9 mouse cellular contexts compared by ENCODE assay signal in the genomic region with DNA sequence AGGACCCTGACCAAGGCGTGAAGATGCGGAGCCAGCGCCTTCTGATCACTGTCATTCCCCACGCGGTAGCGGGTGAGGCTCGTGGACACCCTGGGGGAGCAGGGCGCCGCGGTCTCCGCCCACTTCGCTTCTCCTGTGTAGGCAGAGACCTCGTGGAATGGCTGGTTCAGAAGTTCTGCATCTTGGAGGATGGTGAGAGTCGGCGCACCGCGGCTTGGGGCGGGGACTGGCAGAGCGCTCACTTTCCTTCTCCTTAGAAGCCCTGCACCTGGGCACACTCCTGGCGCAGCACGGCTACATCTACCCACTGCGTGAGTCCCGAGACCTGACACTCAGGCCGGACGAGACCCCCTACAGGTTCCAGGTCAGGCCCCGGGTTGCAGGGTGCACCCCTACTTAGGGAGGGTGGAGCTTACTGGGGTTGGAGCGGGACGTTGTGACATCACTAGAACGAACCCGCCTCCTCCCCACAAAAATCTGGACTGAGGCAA. TPM values are rescaled to one million over a fixed set of nuclear protein-coding genes. Genes with fewer than 3 reads are reported as not detected.
A peak's percentile ranks its signal among the peaks of the same experiment; 100 is the strongest.
DNase-seq lines count a peak whose midpoint lies in the region; ATAC-seq and TF ChIP-seq lines count a peak whose summit lies in the region.
"Had no signal": no experiment of that assay in that cellular context is flagged by ENCODE, and none has a peak within 500 bp of the region (broad histone marks: within the 10 kb centered on the region; RNA-seq: fewer than 3 reads in every experiment).

No protein-coding gene starts in this region.

- TF ChIP-seq CTCF in heart, postnatal 0 days (IDR thresholded peaks at IDR 0.05; ENCODE audit: low read depth): no peak
- no peak for TF ChIP-seq CTCF in olfactory bulb, adult 2 months (IDR thresholded peaks at IDR 0.05; ENCODE audit: insufficient read depth, low read depth, low read length)

- peak overlapping the region; percentile 11; the same call in 1 of the 2 replicates for H3K27ac ChIP-seq in embryonic facial prominence, embryonic 10.5 days (replicated peaks)
- H3K27ac ChIP-seq in heart, postnatal 0 days (ENCODE audit: low read depth): no peak overlapping the region
- no peak overlapping the region for H3K27ac ChIP-seq in olfactory bulb, adult 2 months (ENCODE audit: insufficient read depth, low read depth, low read length)

- no peak for TF ChIP-seq POLR2A in olfactory bulb, adult 2 months (IDR thresholded peaks at IDR 0.05; ENCODE audit: insufficient read depth, low read depth, low read length)

- TF ChIP-seq EP300 in heart, postnatal 0 days (IDR thresholded peaks at IDR 0.05; ENCODE audit: low read depth): no peak

- H3K9me3 ChIP-seq in embryonic facial prominence, embryonic 10.5 days: no peaks in the 10 kb centered on the region
- H3K9me3 ChIP-seq in heart, postnatal 0 days (replicated peaks; ENCODE audit: control insufficient read depth, low read length): no peaks in the 10 kb centered on the region

- H3K4me1 ChIP-seq in embryonic facial prominence, embryonic 10.5 days: peaks cover 41% of the 10 kb centered on the region
- peaks cover 14% of the 10 kb centered on the region for H3K4me1 ChIP-seq in heart, postnatal 0 days (ENCODE audit: control insufficient read depth, insufficient read depth)
- peaks cover 18% of the 10 kb centered on the region for H3K4me1 ChIP-seq in olfactory bulb, adult 2 months (ENCODE audit: control insufficient read depth, insufficient read depth, low read length)

- peak overlapping the region; percentile 61 for H3K4me3 ChIP-seq in embryonic facial prominence, embryonic 10.5 days
- peak overlapping the region; percentile 50 for H3K4me3 ChIP-seq in heart, postnatal 0 days (ENCODE audit: low read depth, low read length)
- H3K4me3 ChIP-seq in olfactory bulb, adult 2 months (ENCODE audit: insufficient read depth, low read depth, low read length): peak overlapping the region; percentile 53

- peak; percentile 43 for DNase-seq in urinary bladder, adult 2 months (ENCODE audit: low spot score)
- no peak for DNase-seq in urinary bladder, postnatal 4 days (ENCODE audit: low spot score in 2 of 2)
- DNase-seq in embryonic facial prominence, embryonic 10.5 days (ENCODE audit: low spot score): peak; percentile 47
- DNase-seq in heart, postnatal 0 days (ENCODE audit: low spot score): no peak
- DNase-seq in layer of hippocampus, adult 18-20 months (ENCODE audit: low spot score in 2 of 2): peak; percentile 44 to 70
- DNase-seq in lung, adult 18-20 months: peak; percentile 53 to 59

- H3K36me3 ChIP-seq in embryonic facial prominence, embryonic 10.5 days (replicated peaks): peaks cover 8% of the 10 kb centered on the region
- H3K36me3 ChIP-seq in heart, postnatal 0 days (replicated peaks; ENCODE audit: control insufficient read depth, insufficient read depth, low read length): no peaks in the 10 kb centered on the region

- 1% methylated on average over 30 of the region's 30 CpGs for WGBS in embryonic facial prominence, embryonic 10.5 days
- WGBS in heart, postnatal 0 days: 1% methylated on average over 30 of the region's 30 CpGs
- WGBS in olfactory bulb, adult 2 months: under 1% methylated on average over 30 of the region's 30 CpGs

- no peak overlapping the region for H3K9ac ChIP-seq in heart, postnatal 0 days (replicated peaks; ENCODE audit: low read depth, low read length)

- peak overlapping the region; percentile 87 for H3K4me2 ChIP-seq in heart, postnatal 0 days (ENCODE audit: low read depth, low read length)

- no peak for ATAC-seq in heart, postnatal 0 days (ENCODE audit: insufficient read depth, low read depth)
- no peak for ATAC-seq in megakaryocyte-erythroid progenitor cell, adult 5-6 weeks (replicated peaks; ENCODE audit: low FRiP score, low TSS enrichment, poor library complexity, severe bottlenecking)

- H3K27me3 ChIP-seq in embryonic facial prominence, embryonic 10.5 days (replicated peaks; ENCODE audit: low read depth, poor library complexity, severe bottlenecking): peaks cover 77% of the 10 kb centered on the region
- H3K27me3 ChIP-seq in heart, postnatal 0 days (ENCODE audit: control insufficient read depth, insufficient read depth, low read length): peaks cover 50% of the 10 kb centered on the region

RNA-seq across cellular contexts. Expression of a gene that starts 0.6 kb away (rescaled TPM):
- polyA plus RNA-seq in urinary bladder, adult 2 months (2012; rRNA removed): 46.4 and 47.9 TPM in 2 replicates
- 1.5 and 4.7 TPM in 2 replicates for polyA plus RNA-seq in embryonic facial prominence, embryonic 10.5 days (2016; fragmentation: Nextera tagmentation; extraction: Ambion mirVana)
- total RNA-seq in heart, postnatal 0 days (2014; rRNA removed; ENCODE audit: low replicate concordance): 1.5 and 6.4 TPM in 2 replicates
- polyA plus RNA-seq in heart, postnatal 0 days (2015; fragmentation: Nextera tagmentation; extraction: Ambion mirVana): 1.2 and 1.5 TPM in 2 replicates
- 10 to 100 TPM; 32.4 to 41.9 TPM for total RNA-seq in layer of hippocampus, adult 18-20 months (2021)
- polyA plus RNA-seq in olfactory bulb, adult 2 months (2012; ENCODE audit: insufficient read depth, insufficient read length, low replicate concordance, missing spikeins): not detected in 2 replicates
- 1.4 TPM in 1 of 2 replicates, not detected in the other for total RNA-seq in megakaryocyte-erythroid progenitor cell, adult 5-6 weeks (2014; fragmentation: Nextera tagmentation)
- total RNA-seq in megakaryocyte-erythroid progenitor cell, adult 5-6 weeks (2017): not detected in 2 replicates

RNA-seq across cellular contexts. Expression of a gene that starts 4.2 kb away (rescaled TPM):
- 7.2 and 12.5 TPM in 2 replicates for polyA plus RNA-seq in urinary bladder, adult 2 months (2012; rRNA removed)
- 8.5 and 13.4 TPM in 2 replicates for polyA plus RNA-seq in embryonic facial prominence, embryonic 10.5 days (2016; fragmentation: Nextera tagmentation; extraction: Ambion mirVana)
- 0.58 and 1.9 TPM in 2 replicates for total RNA-seq in heart, postnatal 0 days (2014; rRNA removed; ENCODE audit: low replicate concordance)
- polyA plus RNA-seq in heart, postnatal 0 days (2015; fragmentation: Nextera tagmentation; extraction: Ambion mirVana): 1.4 TPM in 2 replicates
- total RNA-seq in layer of hippocampus, adult 18-20 months (2021): 10 to 100 TPM; 64.8 to 65.1 TPM
- polyA plus RNA-seq in olfactory bulb, adult 2 months (2012; ENCODE audit: insufficient read depth, insufficient read length, low replicate concordance, missing spikeins): not detected in 2 replicates
- total RNA-seq in megakaryocyte-erythroid progenitor cell, adult 5-6 weeks (2014; fragmentation: Nextera tagmentation): 6.3 and 10.4 TPM in 2 replicates
- 1.0 and 4.5 TPM in 2 replicates for total RNA-seq in megakaryocyte-erythroid progenitor cell, adult 5-6 weeks (2017)

RNA-seq across cellular contexts. Expression of a gene that starts 4.5 kb away (rescaled TPM):
- polyA plus RNA-seq in urinary bladder, adult 2 months (2012; rRNA removed): 0.41 and 0.72 TPM in 2 replicates
- polyA plus RNA-seq in embryonic facial prominence, embryonic 10.5 days (2016; fragmentation: Nextera tagmentation; extraction: Ambion mirVana): 0.31 and 1.1 TPM in 2 replicates
- total RNA-seq in heart, postnatal 0 days (2014; rRNA removed; ENCODE audit: low replicate concordance): 0.85 TPM in 1 of 2 replicates, not detected in the other
- polyA plus RNA-seq in heart, postnatal 0 days (2015; fragmentation: Nextera tagmentation; extraction: Ambion mirVana): 0.10 TPM in 1 of 2 replicates, not detected in the other
- total RNA-seq in layer of hippocampus, adult 18-20 months (2021): under 1 TPM; 0.18 to 0.35 TPM
- not detected in 2 replicates for polyA plus RNA-seq in olfactory bulb, adult 2 months (2012; ENCODE audit: insufficient read depth, insufficient read length, low replicate concordance, missing spikeins)
- 14.1 and 22.5 TPM in 2 replicates for total RNA-seq in megakaryocyte-erythroid progenitor cell, adult 5-6 weeks (2014; fragmentation: Nextera tagmentation)
- 6.6 and 13.9 TPM in 2 replicates for total RNA-seq in megakaryocyte-erythroid progenitor cell, adult 5-6 weeks (2017)
- total RNA-seq: heart, postnatal 36 days had no signal

RNA-seq across cellular contexts. Expression of a gene that starts 40.7 kb away (rescaled TPM):
- 89.4 and 106 TPM in 2 replicates for polyA plus RNA-seq in urinary bladder, adult 2 months (2012; rRNA removed)
- 26.8 and 27.6 TPM in 2 replicates for polyA plus RNA-seq in embryonic facial prominence, embryonic 10.5 days (2016; fragmentation: Nextera tagmentation; extraction: Ambion mirVana)
- total RNA-seq in heart, postnatal 0 days (2014; rRNA removed; ENCODE audit: low replicate concordance): 53.1 and 55.6 TPM in 2 replicates
- polyA plus RNA-seq in heart, postnatal 0 days (2015; fragmentation: Nextera tagmentation; extraction: Ambion mirVana): 50.8 and 55.7 TPM in 2 replicates
- total RNA-seq in layer of hippocampus, adult 18-20 months (2021): 10 to 100 TPM; 19.6 to 21.4 TPM
- polyA plus RNA-seq in olfactory bulb, adult 2 months (2012; ENCODE audit: insufficient read depth, insufficient read length, low replicate concordance, missing spikeins): not detected in 2 replicates
- total RNA-seq in megakaryocyte-erythroid progenitor cell, adult 5-6 weeks (2014; fragmentation: Nextera tagmentation): 5.5 and 6.2 TPM in 2 replicates
- 4.6 and 5.3 TPM in 2 replicates for total RNA-seq in megakaryocyte-erythroid progenitor cell, adult 5-6 weeks (2017)

RNA-seq across cellular contexts. Expression of a gene that starts 49.3 kb away (rescaled TPM):
- 51.1 and 65.5 TPM in 2 replicates for polyA plus RNA-seq in urinary bladder, adult 2 months (2012; rRNA removed)
- polyA plus RNA-seq in embryonic facial prominence, embryonic 10.5 days (2016; fragmentation: Nextera tagmentation; extraction: Ambion mirVana): 135 and 138 TPM in 2 replicates
- 36.7 and 41.5 TPM in 2 replicates for total RNA-seq in heart, postnatal 0 days (2014; rRNA removed; ENCODE audit: low replicate concordance)
- 34.4 and 36.1 TPM in 2 replicates for polyA plus RNA-seq in heart, postnatal 0 days (2015; fragmentation: Nextera tagmentation; extraction: Ambion mirVana)
- 10 to 100 TPM; 87.4 to 91.8 TPM for total RNA-seq in layer of hippocampus, adult 18-20 months (2021)
- polyA plus RNA-seq in olfactory bulb, adult 2 months (2012; ENCODE audit: insufficient read depth, insufficient read length, low replicate concordance, missing spikeins): not detected in 2 replicates
- 92.6 and 106 TPM in 2 replicates for total RNA-seq in megakaryocyte-erythroid progenitor cell, adult 5-6 weeks (2014; fragmentation: Nextera tagmentation)
- total RNA-seq in megakaryocyte-erythroid progenitor cell, adult 5-6 weeks (2017): 156 and 197 TPM in 2 replicates

Comparison
In these comparisons a context has a peak if more than half of its experiments do, and no peak if none do; other contexts are left out.
1. DNase-seq: peak in urinary bladder, adult 2 months (single experiment), embryonic facial prominence, embryonic 10.5 days (single experiment), layer of hippocampus, adult 18-20 months (2 of 2) and lung, adult 18-20 months (2 of 2); none in urinary bladder, postnatal 4 days (0 of 2) and heart, postnatal 0 days (single experiment).
2. Peak in every context shown above with its lines, with median percentiles within 50 percentile points of each other: H3K4me3 ChIP-seq.